Mouse (Mus musculus): Measurements from ENCODE around the gene Olfr1322.

Olfr1322 gene

DNA sequence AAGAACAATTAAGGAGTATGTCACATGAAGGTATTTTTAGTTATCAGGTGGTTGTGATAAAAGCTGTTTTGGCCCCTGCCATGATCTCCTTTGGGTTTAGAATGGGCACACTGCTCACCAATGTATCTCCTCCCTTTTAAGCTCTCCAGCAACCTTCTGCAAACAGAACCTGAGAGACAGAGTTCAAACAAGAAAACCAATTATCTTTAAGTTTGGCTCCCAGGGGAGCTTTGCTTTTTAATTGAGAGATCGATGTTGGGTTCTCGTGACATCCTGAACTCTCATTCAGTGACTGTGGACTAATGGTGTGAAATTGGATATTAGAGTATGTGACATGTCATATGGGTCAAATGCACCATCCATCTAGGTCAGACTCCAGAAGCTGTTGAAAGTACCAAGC is at the start of gene Olfr1322:
Gene Olfr1322, minus strand, starts transcription at position 101 of the 400 bp plus-strand sequence.
- in situ Hi-C loops (cut with MboI, MseI): loop anchor here in 1 of 2 experiments (25.0 kb wide), 1 partner anchor 1396 kb away; no protein-coding TSS in a partner anchor

DNA sequence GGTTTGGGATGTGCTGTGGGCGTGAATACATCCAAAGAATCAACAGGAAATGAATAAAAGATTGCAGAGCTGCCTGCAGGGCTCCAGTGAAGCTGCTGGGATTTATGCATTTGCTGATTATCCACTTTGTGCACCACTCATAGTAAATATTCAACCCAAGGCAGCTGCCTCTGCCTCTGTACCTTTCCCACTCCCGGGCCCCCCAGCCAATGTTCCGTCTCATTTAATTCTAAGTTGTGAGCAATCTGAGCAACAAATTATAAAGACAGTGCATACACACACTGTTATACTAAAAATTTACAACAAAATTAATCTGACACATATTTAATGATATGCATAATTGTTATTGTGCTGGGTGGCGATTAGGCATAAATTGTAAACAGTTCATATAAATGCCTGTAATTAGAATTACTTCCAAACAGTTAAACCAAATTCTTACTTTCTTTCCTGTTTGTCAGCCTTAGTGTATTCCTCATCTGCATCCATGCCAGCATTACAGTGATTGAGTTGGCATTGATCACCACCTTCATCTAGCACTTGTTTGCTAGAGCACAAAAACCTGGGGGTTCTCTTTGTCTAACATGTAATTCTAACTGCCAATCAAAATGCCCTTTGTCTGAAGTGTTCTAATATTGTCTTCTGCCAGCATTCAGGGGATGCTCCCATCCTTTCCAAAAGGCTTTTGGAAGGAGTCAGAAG is 13.5 kb downstream of the Olfr1322 start:
- in situ Hi-C loops (cut with MboI, MseI): loop anchor here in 1 of 2 experiments (25.0 kb wide), 1 partner anchor 1410 kb away; no protein-coding TSS in a partner anchor

All from T-helper 17 cell (primary cell).